Mouse (Mus musculus): ENCODE measurements around the gene Otud7b.
A peak's percentile ranks its signal among the peaks of the same experiment; 100 is the strongest.

Gene Otud7b

GRCm38 (mm10) chr3:96084146-96084755 is 20.1 kb upstream of the Otud7b start:
- DNase-seq (ENCODE audit: low spot score) = no peak

GRCm38 (mm10) chr3:96087219-96087618 is 17.1 kb upstream of the Otud7b start:
- DNase-seq (ENCODE audit: low spot score) = no peak

- DNase-seq (ENCODE audit: low spot score) = no peak
Measured at GRCm38 (mm10) chr3:96087801-96088200, 16.5 kb upstream of the Otud7b start.

GRCm38 (mm10) chr3:96089882-96090489 is 14.3 kb upstream of the Otud7b start:
- peak; percentile 19 for DNase-seq (ENCODE audit: low spot score)

- DNase-seq (ENCODE audit: low spot score) = no peak
Measured at GRCm38 (mm10) chr3:96091146-96091545, 13.2 kb upstream of the Otud7b start.

GRCm38 (mm10) chr3:96091966-96092365 is 12.4 kb upstream of the Otud7b start:
- DNase-seq (ENCODE audit: low spot score) = no peak

- DNase-seq (ENCODE audit: low spot score) = no peak
Measured at GRCm38 (mm10) chr3:96093509-96093908, 10.8 kb upstream of the Otud7b start.

- no peak for DNase-seq (ENCODE audit: low spot score)
Measured at GRCm38 (mm10) chr3:96094203-96094602, 10.1 kb upstream of the Otud7b start.

- DNase-seq (ENCODE audit: low spot score) = no peak
Measured at GRCm38 (mm10) chr3:96098168-96098567, 6.2 kb upstream of the Otud7b start.

GRCm38 (mm10) chr3:96098616-96099267 is 5.6 kb upstream of the Otud7b start:
- peak; percentile 93 for DNase-seq (ENCODE audit: low spot score)

GRCm38 (mm10) chr3:96102100-96102872 is 2.0 kb upstream of the Otud7b start:
- DNase-seq (ENCODE audit: low spot score) = peak; percentile 43

- no peak for DNase-seq (ENCODE audit: low spot score)
Measured at GRCm38 (mm10) chr3:96103901-96104260, 446 bp upstream of the Otud7b start.

- peak; percentile 27 for DNase-seq (ENCODE audit: low spot score)
Measured at GRCm38 (mm10) chr3:96105232-96105747, 963 bp downstream of the Otud7b start.

- no peak for DNase-seq (ENCODE audit: low spot score)
Measured at GRCm38 (mm10) chr3:96106151-96106550, 1.8 kb downstream of the Otud7b start.

- no peak for DNase-seq (ENCODE audit: low spot score)
Measured at GRCm38 (mm10) chr3:96108315-96108714, 4.0 kb downstream of the Otud7b start.

- DNase-seq (ENCODE audit: low spot score) = no peak
Measured at GRCm38 (mm10) chr3:96113251-96113650, 8.9 kb downstream of the Otud7b start.

GRCm38 (mm10) chr3:96118142-96118541 is 13.8 kb downstream of the Otud7b start:
- DNase-seq (ENCODE audit: low spot score) = no peak

- no peak for DNase-seq (ENCODE audit: low spot score)
Measured at GRCm38 (mm10) chr3:96118702-96119101, 14.4 kb downstream of the Otud7b start.

GRCm38 (mm10) chr3:96124235-96124634 is 19.9 kb downstream of the Otud7b start:
- no peak for DNase-seq (ENCODE audit: low spot score)

- no peak for DNase-seq (ENCODE audit: low spot score)
Measured at GRCm38 (mm10) chr3:96128128-96128527, 23.8 kb downstream of the Otud7b start.

GRCm38 (mm10) chr3:96132478-96132877 is 28.2 kb downstream of the Otud7b start:
- no peak for DNase-seq (ENCODE audit: low spot score)

GRCm38 (mm10) chr3:96133327-96133905 is 29.1 kb downstream of the Otud7b start:
- DNase-seq (ENCODE audit: low spot score) = no peak
